Mouse (Mus musculus): Measurements from ENCODE around the gene 5330417H12Rik. TPM values are rescaled to one million over a fixed set of nuclear protein-coding genes. Genes with fewer than 3 reads are reported as not detected.
A peak's percentile ranks its signal among the peaks of the same experiment; 100 is the strongest.

Gene 5330417H12Rik
- polyA plus RNA-seq, 1 experiment from 2014 or later = 0.11 TPM

DNA sequence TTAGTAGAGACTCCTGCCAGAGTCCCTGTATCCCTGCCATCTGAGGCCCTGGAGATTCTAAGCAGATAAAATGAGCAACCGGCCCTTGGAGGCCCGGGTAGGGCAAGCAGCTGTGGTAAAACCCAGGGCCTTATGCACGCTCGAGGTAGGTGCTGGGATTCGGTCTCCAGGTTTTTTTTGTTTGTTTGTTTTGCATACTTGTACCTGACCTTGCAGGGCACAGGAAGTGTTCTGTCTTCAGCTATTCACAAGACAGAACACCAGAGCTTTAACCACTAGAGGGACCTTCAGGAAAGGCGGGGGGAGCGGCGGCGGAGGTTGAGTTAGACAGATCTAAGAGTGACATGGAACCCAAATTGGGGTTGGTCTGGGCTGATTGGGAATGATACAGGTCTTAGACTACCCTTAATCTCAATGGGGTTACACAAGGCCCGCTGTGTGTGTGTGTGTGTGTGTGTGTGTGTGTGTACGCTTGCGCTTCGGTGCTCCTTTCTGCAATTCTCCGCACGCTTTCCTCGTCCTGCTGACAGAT lies 30.6 kb downstream of the 5330417H12Rik start:
- peak; percentile 72 for ATAC-seq (ENCODE audit: low FRiP score, low read depth)
- Histone ChIP-seq H3K27ac (no peak overlapping the region), H3K27me3 (no peaks in the 10 kb centered on the region), H3K9ac (peak overlapping the region; percentile 63; the same call in 1 of the 2 replicates), H3K9me3 (no peaks in the 10 kb centered on the region), H3K4me3 (peak overlapping the region; percentile 54), H3K36me3 (peaks cover 26% of the 10 kb centered on the region), H3K4me1 (peaks cover 23% of the 10 kb centered on the region), H3K4me2 (replicated peaks) (peak overlapping the region; percentile 94)
- WGBS = 2% methylated on average over 16 of the region's 16 CpGs

DNA sequence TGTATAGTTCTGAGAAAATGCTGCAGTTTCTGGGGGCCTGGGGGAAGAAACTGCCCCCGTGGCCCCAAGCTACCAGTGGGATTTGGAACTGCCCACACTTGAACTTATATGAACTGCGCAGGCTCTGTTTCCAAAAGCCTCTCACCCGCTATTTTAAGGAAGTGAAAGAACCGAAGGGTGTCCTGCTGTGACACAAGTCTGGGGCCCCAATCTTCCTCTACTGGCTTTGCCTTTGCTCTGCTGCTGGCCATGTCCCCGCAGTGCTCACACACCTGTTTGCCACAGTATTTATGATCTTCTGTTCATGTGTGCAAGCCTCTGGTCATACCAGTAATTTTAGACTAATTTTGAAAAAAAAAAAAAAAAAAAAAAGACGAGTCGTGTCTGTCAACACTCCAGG lies 31.1 kb downstream of the 5330417H12Rik start:
- WGBS = 30% methylated on average over 7 of the region's 7 CpGs
- peaks cover 26% of the 10 kb centered on the region for H3K36me3 ChIP-seq
- ATAC-seq (ENCODE audit: low FRiP score, low read depth) = peak; percentile 13; the same call in 1 of the 2 replicates
- peaks cover 23% of the 10 kb centered on the region for H3K4me1 ChIP-seq
- H3K4me3 ChIP-seq = peak overlapping the region; percentile 54
- no peak overlapping the region for H3K9ac ChIP-seq
- H3K27me3 ChIP-seq = no peaks in the 10 kb centered on the region
- peak overlapping the region; percentile 94 for H3K4me2 ChIP-seq (replicated peaks)
- H3K27ac ChIP-seq = no peak overlapping the region
- H3K9me3 ChIP-seq = no peaks in the 10 kb centered on the region

DNA sequence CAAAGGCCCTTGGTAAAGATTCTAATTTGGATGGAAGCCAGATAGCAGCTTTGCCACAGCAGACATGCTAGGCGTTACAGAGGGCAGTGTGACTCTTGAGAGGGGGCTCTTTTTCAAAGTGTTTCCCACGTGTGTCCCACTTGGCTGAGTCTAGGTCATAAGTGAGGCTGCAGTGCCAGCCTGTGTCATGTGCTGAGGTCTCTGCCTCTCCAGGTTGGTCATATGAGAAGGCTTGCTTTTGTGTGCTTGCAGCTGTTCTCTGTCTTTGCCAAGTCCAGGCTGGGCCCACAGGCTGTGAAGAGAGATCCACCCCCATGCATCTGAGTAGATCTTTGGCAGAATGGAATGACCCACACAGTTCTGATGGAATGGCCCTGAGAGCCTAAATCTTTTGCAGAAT lies 32.3 kb downstream of the 5330417H12Rik start:
- Histone ChIP-seq H3K27me3 (no peaks in the 10 kb centered on the region), H3K9ac (no peak overlapping the region), H3K27ac (no peak overlapping the region), H3K9me3 (no peaks in the 10 kb centered on the region), H3K36me3 (peaks cover 31% of the 10 kb centered on the region), H3K4me3 (no peak overlapping the region), H3K4me2 (replicated peaks) (no peak overlapping the region), H3K4me1 (peaks cover 23% of the 10 kb centered on the region)
- WGBS = 54% methylated on average over 2 of the region's 2 CpGs
- 0 out of 2 replicates have a peak, but pooled peaks have one; percentile 45 for ATAC-seq (ENCODE audit: low FRiP score, low read depth)

DNA sequence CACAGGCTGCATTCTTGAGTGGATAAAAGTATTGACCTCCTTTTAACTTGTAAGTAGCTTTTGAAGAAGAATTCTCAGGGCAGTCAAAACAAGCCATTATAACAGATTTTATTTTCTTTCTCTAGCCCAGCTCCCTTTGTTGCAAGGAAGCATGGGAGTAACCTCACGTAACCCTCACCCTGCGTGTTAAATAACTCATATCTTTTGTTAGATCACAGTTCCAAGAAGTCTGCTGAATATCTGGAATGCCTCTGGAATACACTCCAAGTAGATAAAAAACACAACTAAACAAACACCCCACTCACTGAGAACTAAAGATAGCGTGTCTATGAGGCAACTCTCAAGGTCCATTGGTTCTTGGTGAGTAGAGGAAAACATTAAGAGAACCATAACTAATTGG lies 50.7 kb downstream of the 5330417H12Rik start:
- H3K27me3 ChIP-seq = no peaks in the 10 kb centered on the region
- no peak overlapping the region for H3K27ac ChIP-seq
- H3K4me3 ChIP-seq = no peak overlapping the region
- peaks cover 76% of the 10 kb centered on the region for H3K36me3 ChIP-seq
- peaks cover 3% of the 10 kb centered on the region for H3K4me1 ChIP-seq
- no peak overlapping the region for H3K4me2 ChIP-seq (replicated peaks)
- H3K9ac ChIP-seq = no peak overlapping the region
- H3K9me3 ChIP-seq = peaks cover 11% of the 10 kb centered on the region
- ATAC-seq (ENCODE audit: low FRiP score, low read depth) = no peak
- 78% methylated on average over 3 of the region's 3 CpGs for WGBS

Other genes starting within 250 kb of the 5330417H12Rik start
- gene Olfml1, start 57.7 kb downstream of the 5330417H12Rik start, polyA plus RNA-seq (2015; fragmentation: Nextera tagmentation; extraction: Ambion mirVana) = 41.2 and 42.3 TPM in 2 replicates
- gene Ppfibp2, start 30.0 kb downstream of the 5330417H12Rik start, polyA plus RNA-seq (2015; fragmentation: Nextera tagmentation; extraction: Ambion mirVana) = 10.8 and 12.0 TPM in 2 replicates
- 0.27 and 0.41 TPM in 2 replicates for gene Cyb5r2, start 132.9 kb upstream of the 5330417H12Rik start, polyA plus RNA-seq (2015; fragmentation: Nextera tagmentation; extraction: Ambion mirVana)
- gene Ovch2, start 176.0 kb upstream of the 5330417H12Rik start, polyA plus RNA-seq (2015; fragmentation: Nextera tagmentation; extraction: Ambion mirVana) = not detected in 2 replicates
- not detected in 2 replicates for gene Olfr467, start 187.1 kb upstream of the 5330417H12Rik start, polyA plus RNA-seq (2015; fragmentation: Nextera tagmentation; extraction: Ambion mirVana)
- not detected in 2 replicates for gene Olfr469, start 200.4 kb upstream of the 5330417H12Rik start, polyA plus RNA-seq (2015; fragmentation: Nextera tagmentation; extraction: Ambion mirVana)
- not detected in 2 replicates for gene Olfr470, start 222.3 kb upstream of the 5330417H12Rik start, polyA plus RNA-seq (2015; fragmentation: Nextera tagmentation; extraction: Ambion mirVana)

Data from limb, embryonic 13.5 days (tissue).